Mouse (Mus musculus): Measurements from ENCODE around the gene Ocel1. TPM values are rescaled to one million over a fixed set of nuclear protein-coding genes. Genes with fewer than 3 reads are reported as not detected.
A peak's percentile ranks its signal among the peaks of the same experiment; 100 is the strongest.

Gene Ocel1
- total and polyA plus RNA-seq, 2 experiments from 2014 or later: 5.4 to 10.5 TPM

DNA sequence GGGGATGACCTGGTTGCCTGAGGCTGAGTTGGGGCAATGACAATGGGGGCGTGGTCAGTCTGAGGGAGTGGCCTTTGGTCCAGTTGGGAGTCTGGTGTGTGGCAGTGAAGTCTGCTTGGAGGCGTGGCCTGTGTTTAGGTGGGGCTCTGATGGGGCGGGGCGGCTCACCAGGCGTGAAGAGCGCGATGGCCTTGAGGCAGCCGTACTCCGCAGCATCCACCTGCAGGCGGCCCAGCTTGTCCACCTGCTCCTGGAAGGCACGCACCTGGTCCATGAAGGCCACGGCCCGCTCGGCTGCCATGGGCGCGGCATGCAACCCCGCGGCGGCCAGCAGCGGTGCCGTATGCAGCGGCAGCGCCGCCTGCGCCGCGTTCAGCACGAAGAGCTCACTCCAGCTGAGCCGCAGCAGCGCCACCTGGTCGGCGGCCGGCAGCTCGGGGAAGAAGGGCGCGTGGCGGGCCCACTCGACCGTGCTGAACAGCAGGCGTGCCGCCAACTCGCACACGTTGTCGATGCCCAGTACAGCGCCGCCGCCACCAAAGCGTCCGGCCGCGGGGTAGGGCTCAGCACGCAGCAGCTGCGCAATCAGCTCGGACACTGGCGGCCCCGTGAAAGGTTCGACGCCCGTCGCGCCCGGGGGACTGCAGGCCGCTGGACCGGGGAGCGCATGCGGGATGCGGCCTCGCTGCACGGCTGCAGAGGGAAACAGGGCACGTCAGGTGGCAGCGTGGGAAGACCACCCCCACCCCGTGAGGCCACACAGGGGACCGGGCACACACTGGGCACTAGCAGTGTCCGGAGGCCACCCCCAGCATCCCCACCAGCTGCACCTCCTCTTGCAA is 4.7 kb downstream of the Ocel1 start:
- Histone ChIP-seq H3K27me3 (ENCODE audit: insufficient read depth, low read length) (no peaks in the 10 kb centered on the region), H3K9ac (replicated peaks; ENCODE audit: low read length, poor library complexity, severe bottlenecking) (peak overlapping the region; percentile 68), H3K36me3 (ENCODE audit: insufficient read depth, low read length) (peaks cover 14% of the 10 kb centered on the region), H3K9me3 (ENCODE audit: low read length) (no peaks in the 10 kb centered on the region), H3K27ac (ENCODE audit: low read depth, low read length) (peak overlapping the region; percentile 69), H3K4me1 (ENCODE audit: insufficient read depth, low read length) (peaks cover 20% of the 10 kb centered on the region; the same call in 1 of the 2 replicates), H3K4me3 (ENCODE audit: low read depth, low read length) (peak overlapping the region; percentile 36), H3K4me2 (ENCODE audit: low read depth, low read length, poor library complexity, severe bottlenecking) (peak overlapping the region; percentile 62)
- DNase-seq (ENCODE audit: low spot score) (peak; percentile 62), ATAC-seq (ENCODE audit: low FRiP score) (no peak)
- TF ChIP-seq CTCF (IDR thresholded peaks at IDR 0.05): peak; percentile 55
- WGBS: 11% methylated on average over 71 of the region's 74 CpGs

DNA sequence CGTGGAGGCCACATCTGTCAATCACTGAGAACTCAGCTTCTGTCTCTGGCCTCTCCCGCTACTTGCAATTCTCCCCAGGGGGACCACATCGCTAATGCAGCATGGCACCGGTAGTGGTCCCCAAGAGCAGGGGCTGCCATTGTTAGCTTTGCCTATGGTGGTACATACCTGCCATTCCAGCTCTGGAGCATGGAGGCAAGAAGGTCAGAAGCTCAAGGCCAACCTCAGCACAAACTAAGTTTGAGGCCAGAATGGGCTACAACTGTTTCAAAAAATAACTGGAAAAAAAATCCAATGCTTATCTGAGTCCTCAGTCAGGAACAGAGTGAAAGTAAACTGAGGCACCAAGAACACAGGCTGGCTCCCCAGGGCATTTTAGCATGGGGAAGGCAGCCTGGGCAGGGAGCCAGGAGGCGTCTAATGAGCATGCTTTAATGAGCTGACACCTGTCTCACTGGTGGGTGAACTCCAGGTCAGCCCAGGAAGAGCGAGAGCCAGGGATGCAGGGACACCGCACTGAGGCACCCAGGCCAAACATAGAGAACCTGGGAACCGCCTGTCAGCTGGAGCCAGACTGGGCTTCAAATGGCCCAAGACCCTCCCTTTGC is 5.4 kb downstream of the Ocel1 start:
- Histone ChIP-seq H3K4me2 (ENCODE audit: low read depth, low read length, poor library complexity, severe bottlenecking) (peak overlapping the region; percentile 62), H3K27me3 (ENCODE audit: insufficient read depth, low read length) (no peaks in the 10 kb centered on the region), H3K9me3 (ENCODE audit: low read length) (no peaks in the 10 kb centered on the region), H3K4me1 (ENCODE audit: insufficient read depth, low read length) (peaks cover 20% of the 10 kb centered on the region; the same call in 1 of the 2 replicates), H3K27ac (ENCODE audit: low read depth, low read length) (0 out of 2 replicates have a peak overlapping the region, but pooled peaks have one; percentile 69), H3K9ac (replicated peaks; ENCODE audit: low read length, poor library complexity, severe bottlenecking) (peak overlapping the region; percentile 68; the same call in 1 of the 2 replicates), H3K36me3 (ENCODE audit: insufficient read depth, low read length) (peaks cover 14% of the 10 kb centered on the region), H3K4me3 (ENCODE audit: low read depth, low read length) (peak overlapping the region; percentile 36; the same call in 1 of the 2 replicates)
- ATAC-seq (ENCODE audit: low FRiP score): no peak
- DNase-seq (ENCODE audit: low spot score): no peak
- TF ChIP-seq CTCF (IDR thresholded peaks at IDR 0.05): no peak
- 41% methylated on average over 8 of the region's 8 CpGs for WGBS

DNA sequence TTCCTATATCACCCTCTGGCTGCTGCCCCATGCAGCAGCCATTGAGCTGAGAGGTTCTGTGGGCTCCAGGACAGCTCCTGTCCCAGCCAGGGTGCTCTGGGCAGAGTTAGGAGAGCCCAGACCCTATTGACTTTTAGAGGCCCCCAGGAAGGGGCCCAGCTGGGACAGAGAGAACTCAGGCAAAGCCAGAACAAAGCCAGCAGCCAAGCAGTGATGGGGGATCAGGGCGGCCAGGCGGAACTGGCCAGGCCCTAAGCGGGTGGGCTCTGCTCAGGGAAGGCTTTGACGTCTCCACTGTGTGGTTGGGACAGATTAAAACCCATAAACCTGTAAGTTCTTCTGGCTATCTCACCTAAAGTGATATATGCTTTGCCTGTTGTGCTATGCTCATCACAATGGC is 7.9 kb downstream of the Ocel1 start:
- Histone ChIP-seq H3K27me3 (ENCODE audit: insufficient read depth, low read length) (no peaks in the 10 kb centered on the region), H3K4me3 (ENCODE audit: low read depth, low read length) (no peak overlapping the region), H3K9ac (replicated peaks; ENCODE audit: low read length, poor library complexity, severe bottlenecking) (no peak overlapping the region), H3K27ac (ENCODE audit: low read depth, low read length) (no peak overlapping the region), H3K36me3 (ENCODE audit: insufficient read depth, low read length) (peaks cover 6% of the 10 kb centered on the region), H3K4me1 (ENCODE audit: insufficient read depth, low read length) (peaks cover 25% of the 10 kb centered on the region; the same call in 1 of the 2 replicates), H3K4me2 (ENCODE audit: low read depth, low read length, poor library complexity, severe bottlenecking) (peak overlapping the region; percentile 100; the same call in 1 of the 2 replicates), H3K9me3 (ENCODE audit: low read length) (no peaks in the 10 kb centered on the region)
- DNase-seq (ENCODE audit: low spot score) (no peak), ATAC-seq (ENCODE audit: low FRiP score) (no peak)
- TF ChIP-seq CTCF (IDR thresholded peaks at IDR 0.05): no peak
- WGBS: 41% methylated on average over 4 of the region's 4 CpGs

DNA sequence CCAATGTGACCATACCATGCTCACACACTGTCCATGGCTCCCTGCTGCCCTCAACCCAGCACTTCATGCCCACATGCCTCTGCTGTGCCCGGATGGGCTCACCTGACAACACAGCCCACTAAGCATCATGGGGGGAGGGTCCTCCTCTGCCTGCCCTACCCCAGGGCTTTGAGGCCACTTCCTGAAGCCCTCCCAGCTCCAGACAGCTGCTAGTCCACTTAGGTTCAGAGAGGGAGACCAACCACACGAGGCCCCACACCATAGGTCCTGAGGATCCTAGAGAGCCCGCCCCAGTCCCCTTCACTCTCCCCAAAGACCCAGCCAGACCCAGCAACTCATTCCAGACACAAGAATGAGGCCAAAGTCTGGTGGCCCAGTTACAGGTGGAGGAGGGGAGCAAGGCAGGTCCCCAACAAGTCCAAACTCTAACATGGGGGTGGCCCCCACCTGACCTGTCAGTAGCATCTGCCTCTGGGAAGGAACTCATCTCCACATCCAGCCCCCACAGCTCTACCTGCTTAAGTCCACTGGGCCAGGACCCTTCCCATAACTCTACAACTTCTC is 8.5 kb downstream of the Ocel1 start:
- peak overlapping the region; percentile 100 for H3K4me2 ChIP-seq (ENCODE audit: low read depth, low read length, poor library complexity, severe bottlenecking)
- H3K27ac ChIP-seq (ENCODE audit: low read depth, low read length): no peak overlapping the region
- H3K27me3 ChIP-seq (ENCODE audit: insufficient read depth, low read length): no peaks in the 10 kb centered on the region
- ATAC-seq (ENCODE audit: low FRiP score) (no peak), DNase-seq (ENCODE audit: low spot score) (no peak)
- H3K4me3 ChIP-seq (ENCODE audit: low read depth, low read length): peak overlapping the region; percentile 60
- 40% methylated on average over 3 of the region's 3 CpGs for WGBS
- TF ChIP-seq CTCF (IDR thresholded peaks at IDR 0.05): no peak
- H3K9ac ChIP-seq (replicated peaks; ENCODE audit: low read length, poor library complexity, severe bottlenecking): peak overlapping the region; percentile 88; the same call in 1 of the 2 replicates
- H3K4me1 ChIP-seq (ENCODE audit: insufficient read depth, low read length): peaks cover 25% of the 10 kb centered on the region; the same call in 1 of the 2 replicates
- H3K36me3 ChIP-seq (ENCODE audit: insufficient read depth, low read length): peaks cover 1% of the 10 kb centered on the region
- no peaks in the 10 kb centered on the region for H3K9me3 ChIP-seq (ENCODE audit: low read length)

DNA sequence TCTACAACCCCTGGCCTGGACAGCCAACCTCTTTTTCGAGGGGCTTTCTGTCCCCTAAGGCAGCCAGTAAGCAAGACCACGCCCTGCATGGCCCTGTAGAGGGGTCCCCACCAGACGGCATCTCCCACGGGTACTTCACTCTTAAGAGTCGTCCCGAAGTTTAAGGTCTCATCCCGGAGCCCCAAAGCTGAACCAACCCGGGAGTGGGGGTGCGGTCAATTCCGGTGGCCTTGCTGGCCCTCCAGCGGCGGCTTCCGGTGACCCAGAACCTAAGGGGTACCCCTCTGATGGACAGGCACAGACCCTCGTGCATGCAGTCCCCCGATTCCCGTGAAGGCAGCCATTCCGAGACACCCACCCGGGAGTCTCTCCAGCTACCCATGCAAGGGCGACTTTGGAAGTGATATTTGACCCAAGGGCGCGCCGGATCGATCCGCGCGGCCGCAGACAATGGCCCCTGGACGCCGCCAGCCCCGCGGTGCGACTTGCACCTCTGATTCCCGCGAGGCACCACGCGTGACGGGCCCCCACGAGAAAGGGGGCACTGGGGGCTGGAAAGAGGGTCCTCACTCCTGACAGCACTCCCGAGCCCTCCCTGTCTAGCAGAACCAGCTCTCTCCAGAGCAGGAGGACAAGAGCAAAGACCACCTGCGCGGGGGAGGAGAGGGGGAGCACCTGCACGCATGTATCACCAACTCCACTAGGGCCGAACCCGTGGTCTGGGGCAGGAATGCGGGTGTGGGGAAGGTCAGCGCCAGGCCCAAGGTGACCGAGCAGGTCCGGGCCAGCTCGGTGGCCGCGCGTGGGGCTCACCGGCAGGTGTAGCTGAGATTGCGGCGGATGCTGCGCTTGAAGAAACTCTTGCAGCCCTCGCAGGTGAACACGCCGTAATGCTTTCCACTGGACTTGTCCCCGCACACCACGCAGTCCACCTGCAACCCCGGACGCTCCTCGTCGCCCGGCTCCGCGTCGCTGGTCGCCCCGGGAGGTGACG is 9.4 kb downstream of the Ocel1 start:
- H3K27me3 ChIP-seq (ENCODE audit: insufficient read depth, low read length): no peaks in the 10 kb centered on the region
- no peaks in the 10 kb centered on the region for H3K36me3 ChIP-seq (ENCODE audit: insufficient read depth, low read length)
- H3K27ac ChIP-seq (ENCODE audit: low read depth, low read length): no peak overlapping the region
- no peak for TF ChIP-seq CTCF (IDR thresholded peaks at IDR 0.05)
- H3K4me2 ChIP-seq (ENCODE audit: low read depth, low read length, poor library complexity, severe bottlenecking): peak overlapping the region; percentile 100
- no peaks in the 10 kb centered on the region for H3K9me3 ChIP-seq (ENCODE audit: low read length)
- peak overlapping the region; percentile 60 for H3K4me3 ChIP-seq (ENCODE audit: low read depth, low read length)
- ATAC-seq (ENCODE audit: low FRiP score) (no peak), DNase-seq (ENCODE audit: low spot score) (no peak)
- H3K9ac ChIP-seq (replicated peaks; ENCODE audit: low read length, poor library complexity, severe bottlenecking): peak overlapping the region; percentile 88
- H3K4me1 ChIP-seq (ENCODE audit: insufficient read depth, low read length): peaks cover 25% of the 10 kb centered on the region; the same call in 1 of the 2 replicates
- WGBS: under 1% methylated on average over 68 of the region's 72 CpGs

All from midbrain, postnatal 0 days (tissue).